Mouse (Mus musculus) A20 (cell line): ENCODE measurements around the gene Rpp30.

Experiments
- DNase-seq: peaks from one replicate; pipeline ENCODE4 v3.0.0-alpha.2; 2011; ENCODE audit warnings: low read depth, low spot score

The Rpp30 gene

DNA sequence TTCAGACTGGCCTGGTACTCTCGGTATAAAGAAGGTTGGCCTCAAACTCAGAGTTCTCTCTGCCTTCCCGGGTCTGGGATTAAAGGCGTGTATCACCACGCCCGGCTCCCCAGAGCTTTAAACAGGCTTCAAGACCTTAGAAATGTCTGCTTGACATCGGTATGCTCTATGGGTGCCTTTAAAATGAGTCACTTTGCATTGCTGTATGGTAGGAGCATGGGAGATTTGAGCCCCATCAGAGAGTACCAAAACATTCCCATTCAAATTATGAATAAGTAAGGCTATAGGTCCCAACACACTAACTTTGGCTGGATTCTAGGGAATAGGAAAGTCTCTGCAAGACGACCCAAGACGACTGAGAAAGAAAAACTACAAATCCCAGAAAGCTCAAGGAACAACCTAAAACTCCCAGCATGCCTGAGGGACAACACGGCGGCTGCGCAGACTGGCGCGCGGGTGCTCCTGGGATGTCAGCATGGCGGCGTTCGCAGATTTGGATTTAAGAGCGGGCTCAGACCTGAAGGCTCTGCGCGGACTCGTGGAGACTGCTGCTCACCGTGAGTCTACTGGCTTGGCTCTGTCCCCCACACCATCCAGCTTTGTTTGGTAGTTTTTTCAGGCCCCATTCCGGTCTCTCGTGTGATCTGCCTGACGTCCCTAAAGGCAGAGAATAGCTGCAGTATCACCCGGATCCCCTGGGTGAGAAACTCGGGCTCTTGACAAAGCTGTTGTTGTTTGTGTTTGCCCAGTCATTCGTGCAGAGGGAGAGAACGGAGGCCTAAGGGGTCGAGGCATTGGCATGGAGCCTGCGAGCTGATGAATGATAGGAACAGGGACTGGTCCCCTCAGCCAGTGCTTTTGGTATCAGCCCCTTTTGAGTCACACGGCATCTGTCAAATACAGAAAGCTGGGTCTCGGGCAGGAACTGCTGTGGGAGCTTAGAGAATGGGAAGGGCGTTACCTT is at the start of gene Rpp30:
Gene Rpp30, plus strand, starts transcription at position 455 of the 964 bp plus-strand sequence.
- DNase-seq = peak; percentile 89

DNA sequence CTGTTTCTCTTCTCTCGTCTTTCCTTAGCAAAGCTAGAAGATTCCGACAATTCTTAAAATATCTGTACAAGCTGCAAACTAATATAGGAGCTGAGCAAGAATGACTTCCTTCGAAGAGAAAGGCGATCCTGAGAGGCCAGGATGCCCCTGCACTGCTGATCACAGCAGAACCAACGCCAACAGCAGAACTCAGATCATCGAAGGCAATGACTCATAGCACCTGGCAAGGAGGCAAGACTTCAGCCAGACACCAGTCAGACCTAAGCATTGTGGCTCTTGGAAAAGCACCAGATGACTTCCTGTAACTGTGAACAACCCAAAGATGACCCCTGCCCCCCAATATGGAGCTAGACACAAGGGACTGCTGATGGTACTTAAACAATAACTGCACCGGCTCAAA is 37.5 kb upstream of the Rpp30 start:
- no peak for DNase-seq

DNA sequence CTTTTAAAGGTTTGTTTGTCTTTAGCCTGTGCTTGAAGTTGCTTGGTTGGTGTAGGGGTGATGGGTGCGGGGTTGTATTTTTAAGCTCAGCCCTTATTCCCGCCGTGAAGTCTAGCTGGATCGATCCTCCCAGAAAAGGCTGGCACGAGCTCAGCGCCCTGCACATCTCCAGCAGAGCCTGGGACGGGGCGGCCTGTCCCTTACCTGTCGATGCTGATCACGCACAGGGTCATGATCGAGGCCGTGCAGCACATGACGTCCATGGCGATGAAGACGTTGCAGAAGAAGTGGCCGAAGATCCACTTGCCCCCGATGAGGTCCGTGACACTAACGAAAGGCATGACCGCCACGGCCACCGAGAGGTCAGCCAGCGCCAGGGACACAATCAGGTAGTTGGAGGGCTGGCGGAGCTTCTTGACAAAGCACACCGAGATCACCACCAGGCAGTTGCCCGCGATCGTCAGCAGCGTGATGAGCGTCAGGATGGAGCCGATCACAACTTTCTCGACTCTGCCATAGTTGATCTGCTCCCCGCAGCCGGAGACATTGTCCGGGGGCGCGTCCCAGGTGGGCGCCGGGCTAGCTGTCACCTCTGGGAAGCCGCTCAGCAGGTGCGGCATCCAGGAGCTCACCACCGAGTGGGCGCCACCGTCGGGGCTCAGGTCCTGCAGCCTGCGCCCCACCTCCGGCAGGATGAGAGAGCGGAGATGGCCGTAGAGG is 26.9 kb upstream of the Rpp30 start:
- DNase-seq = no peak

DNA sequence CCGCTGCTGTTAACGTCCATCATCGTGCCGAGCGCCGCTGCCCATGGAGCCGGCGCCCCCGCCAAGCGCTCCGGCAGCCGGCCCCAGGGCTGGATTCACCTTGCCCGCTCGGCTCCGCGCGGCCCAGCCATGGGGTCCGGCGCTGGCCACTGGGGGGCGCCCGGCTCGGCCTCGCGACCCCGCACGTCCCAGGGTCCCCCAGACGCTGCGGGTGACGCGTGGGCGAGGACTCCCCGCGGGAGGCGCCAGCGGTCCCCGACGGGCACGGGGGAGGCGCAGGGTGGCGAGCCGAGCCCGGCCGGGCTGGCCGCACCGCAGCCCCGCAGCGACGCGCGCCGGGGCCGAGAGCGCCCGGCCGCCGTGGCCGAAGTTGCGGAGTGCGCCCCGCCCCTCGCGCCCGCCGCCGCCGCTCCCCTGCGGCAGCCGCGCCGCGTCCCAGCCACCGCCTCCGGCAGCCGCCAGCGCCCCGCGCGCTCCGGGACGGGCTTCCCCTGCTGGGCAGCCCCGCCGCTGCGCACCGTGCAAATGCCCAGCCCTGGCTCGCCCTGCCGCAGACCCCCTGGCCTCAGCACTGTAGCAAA is 26.2 kb upstream of the Rpp30 start, which contains the start of gene Htr7:
Gene Htr7, minus strand, starts transcription at position 277 of the 581 bp plus-strand sequence.
- no peak for DNase-seq

DNA sequence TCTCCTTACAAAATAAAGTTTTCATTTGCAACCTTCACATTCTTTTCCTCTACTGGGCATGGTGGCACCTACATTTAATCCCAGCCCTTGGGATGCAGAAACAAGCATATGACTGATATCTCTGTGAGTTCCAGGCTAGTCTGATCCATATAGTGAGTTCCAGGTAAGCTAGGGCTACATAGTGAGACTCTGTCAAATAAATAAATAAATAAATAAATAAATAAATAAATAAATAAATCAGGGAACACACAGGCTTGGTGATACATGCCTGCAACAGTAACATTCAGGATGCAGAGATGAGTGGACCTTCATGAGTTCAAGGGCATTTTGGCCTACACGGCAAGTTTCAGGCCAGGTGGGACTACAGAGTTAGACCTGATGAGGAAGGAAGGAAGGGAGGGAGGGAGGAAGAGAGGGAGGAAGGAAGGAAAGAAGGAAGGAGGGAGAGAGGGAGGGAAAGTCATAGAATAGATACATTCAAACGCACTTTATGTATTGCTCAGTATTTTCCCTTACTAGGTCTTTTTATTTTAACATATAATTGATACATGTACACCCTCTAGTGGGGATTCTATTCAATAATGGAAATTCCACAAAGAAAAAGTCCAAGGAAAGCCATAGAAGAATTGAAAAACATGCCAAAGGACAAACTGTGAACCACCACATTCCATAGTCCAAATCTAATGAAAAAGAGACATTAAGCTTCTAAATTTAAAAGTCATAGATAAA is 20.6 kb upstream of the Rpp30 start:
- DNase-seq = no peak

DNA sequence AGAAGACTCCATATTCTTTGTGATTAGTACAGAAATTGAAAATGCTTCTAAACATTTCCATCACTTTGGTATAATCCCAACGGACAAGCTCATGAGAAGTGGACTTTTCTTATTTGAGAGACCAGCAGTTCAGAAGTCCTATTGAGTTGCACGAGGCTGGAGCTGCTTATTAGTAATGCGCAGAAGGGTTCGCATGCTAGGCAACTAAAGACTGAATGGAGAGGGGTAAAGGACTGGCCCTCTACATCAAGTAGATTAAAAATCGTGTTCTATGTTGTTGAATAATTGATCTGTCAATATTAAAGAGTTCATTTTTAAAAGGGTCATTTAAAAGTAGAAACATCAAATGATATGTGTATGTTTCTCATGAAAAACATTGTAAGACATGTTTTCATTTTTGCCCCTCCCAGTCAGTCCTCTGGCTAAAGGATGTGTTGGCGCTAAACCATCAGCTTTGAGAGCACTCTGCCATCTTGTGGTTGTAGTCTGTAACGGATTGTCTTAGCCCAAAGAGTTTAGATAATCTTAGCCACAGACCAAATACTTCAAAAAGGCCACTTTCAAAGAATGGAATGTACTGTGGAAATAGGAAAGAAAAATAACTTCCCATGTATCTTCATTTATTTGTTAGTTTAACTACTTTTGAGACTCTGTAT is 782 bp upstream of the Rpp30 start:
- peak; percentile 75 for DNase-seq

DNA sequence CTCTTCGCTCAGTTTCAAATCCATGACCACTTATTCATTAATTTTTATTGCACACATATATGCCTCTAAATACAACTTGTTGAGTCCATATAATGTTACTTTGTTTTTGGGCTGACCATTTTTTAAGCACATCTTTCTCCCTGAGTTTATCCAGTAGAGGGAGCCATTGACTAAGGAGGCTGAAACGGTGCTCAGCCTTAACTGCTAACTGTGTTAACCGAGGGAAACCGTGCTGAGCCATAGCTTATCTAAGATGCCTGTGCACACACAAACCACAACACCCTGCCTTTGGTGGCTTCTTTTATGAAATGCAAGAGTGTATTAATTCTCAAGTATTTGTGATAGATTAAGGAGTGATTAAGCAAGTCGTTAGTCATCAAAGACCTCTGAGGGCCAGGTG is 7.3 kb downstream of the Rpp30 start:
- peak; percentile 36 for DNase-seq

DNA sequence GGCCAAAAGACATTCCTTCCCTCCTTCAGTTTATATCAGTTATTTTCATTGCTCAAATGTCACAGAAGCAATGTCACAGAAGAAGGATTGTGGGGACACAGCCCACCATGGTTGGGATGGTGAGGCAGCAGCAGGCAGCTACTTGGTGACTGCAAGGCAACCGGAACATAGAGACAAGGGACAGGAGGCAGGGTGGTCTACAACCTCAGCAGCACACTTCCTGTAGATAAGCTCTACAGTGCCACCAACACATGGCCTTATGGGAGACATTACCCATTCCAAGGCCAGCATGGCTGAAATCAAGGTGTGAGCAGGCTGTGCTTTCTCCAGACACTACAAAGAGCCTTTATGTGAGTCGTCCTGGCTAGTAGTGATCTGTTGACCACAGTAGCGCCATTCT is 13.7 kb downstream of the Rpp30 start:
- no peak for DNase-seq

DNA sequence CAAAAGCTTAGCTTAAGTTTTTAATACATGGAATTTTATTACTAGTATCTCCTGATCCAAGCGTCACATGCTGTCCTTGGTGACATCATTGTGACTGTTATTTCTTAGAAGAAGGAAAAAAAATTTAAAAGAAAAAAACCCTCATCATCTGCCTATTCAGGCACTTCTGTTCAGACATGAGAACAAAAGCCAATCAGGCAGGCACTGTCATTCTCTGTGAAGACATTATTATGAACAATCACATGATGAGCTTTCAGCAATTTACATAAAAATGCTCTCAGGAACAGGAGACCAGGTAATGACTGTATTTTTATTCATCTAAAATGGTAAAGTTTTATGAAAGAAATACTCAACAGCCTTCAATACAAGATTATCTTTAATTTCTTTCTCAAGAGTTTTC is 14.7 kb downstream of the Rpp30 start:
- no peak for DNase-seq

DNA sequence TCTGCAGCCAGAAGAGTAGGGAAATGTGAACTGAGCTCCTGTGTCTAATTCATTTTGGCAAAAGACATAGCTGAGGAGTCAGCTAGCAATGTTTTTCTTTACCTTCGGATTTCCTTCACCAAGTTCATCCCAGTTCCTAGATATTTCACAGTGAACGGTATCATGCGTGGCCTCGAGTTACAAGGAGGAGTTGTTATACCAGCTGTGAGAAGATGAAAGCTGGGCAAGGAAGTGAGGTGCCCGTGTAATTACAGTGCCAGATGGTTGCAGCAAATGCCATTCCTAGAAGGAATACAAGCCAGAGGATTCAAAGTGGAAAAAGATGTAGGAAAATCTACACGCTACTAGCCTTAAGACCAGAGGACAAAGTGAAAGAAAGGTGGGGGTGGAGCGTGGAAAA is 15.4 kb downstream of the Rpp30 start:
- no peak for DNase-seq

DNA sequence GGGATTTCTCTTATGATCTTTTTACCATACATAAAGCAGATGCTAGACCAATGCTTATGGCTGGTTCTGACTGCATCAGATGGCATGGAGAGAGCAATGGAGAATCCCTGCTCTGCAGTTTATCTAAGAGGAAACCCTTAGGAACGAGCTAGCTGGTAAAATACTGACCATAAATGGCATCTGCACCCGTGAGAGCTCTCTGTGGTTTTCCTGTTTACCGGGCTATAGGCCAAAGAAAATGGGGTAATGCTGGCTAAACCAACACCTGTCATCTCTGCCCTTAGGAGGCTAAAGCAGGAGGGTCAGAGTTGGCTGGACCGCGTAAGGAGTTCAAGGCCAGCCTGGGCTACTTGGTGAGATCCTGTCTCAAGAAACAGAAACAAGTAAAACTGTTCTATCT is 20.4 kb downstream of the Rpp30 start:
- DNase-seq = no peak

DNA sequence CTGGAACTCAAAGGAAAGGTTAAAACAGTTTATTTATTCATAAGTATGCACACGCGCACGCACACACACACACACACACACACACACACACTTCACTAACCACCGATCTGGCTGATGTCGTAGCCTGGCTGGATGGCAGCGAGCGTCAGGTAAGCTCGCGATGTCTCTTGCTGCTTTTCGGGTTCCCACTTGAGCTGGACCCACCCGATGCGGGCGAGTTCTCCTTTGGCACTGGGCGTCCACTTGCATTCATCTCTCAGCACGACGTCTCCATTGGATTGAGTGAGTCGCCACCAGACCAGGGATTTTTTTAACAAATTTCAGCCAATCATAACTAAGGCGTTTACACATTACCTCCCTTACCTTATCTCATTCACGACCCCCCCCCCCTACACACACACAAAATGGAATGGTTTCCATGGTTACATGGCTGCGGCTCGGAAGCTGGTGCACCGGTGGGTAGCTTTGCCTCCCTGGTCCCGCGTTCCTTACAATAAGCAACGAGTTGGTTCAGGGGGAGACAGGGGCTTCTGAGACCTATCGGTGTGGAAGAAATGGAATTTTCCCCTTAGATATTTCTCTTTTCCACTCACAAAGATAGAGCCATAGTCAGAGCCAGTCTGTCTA is 25.9 kb downstream of the Rpp30 start:
- no peak for DNase-seq

DNA sequence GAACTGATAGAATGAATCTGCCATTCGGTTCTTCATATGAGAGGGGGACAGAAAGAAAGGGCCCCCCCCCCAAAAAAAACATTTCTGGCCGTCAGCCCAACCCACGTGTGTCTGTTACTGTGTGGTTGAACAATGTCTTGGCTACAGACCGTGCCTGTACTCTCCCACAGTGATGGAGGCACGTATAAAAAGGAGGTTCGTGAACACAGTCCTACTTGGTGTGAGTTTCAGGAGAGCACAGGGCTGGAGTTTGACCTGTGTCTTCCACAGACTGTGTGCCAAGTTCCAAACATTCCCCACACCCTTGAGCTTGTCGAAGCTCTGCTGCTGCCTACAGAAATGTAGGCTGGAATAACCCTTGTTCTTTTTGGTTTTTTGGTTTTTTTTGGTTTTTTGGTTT is 26.9 kb downstream of the Rpp30 start:
- no peak for DNase-seq

DNA sequence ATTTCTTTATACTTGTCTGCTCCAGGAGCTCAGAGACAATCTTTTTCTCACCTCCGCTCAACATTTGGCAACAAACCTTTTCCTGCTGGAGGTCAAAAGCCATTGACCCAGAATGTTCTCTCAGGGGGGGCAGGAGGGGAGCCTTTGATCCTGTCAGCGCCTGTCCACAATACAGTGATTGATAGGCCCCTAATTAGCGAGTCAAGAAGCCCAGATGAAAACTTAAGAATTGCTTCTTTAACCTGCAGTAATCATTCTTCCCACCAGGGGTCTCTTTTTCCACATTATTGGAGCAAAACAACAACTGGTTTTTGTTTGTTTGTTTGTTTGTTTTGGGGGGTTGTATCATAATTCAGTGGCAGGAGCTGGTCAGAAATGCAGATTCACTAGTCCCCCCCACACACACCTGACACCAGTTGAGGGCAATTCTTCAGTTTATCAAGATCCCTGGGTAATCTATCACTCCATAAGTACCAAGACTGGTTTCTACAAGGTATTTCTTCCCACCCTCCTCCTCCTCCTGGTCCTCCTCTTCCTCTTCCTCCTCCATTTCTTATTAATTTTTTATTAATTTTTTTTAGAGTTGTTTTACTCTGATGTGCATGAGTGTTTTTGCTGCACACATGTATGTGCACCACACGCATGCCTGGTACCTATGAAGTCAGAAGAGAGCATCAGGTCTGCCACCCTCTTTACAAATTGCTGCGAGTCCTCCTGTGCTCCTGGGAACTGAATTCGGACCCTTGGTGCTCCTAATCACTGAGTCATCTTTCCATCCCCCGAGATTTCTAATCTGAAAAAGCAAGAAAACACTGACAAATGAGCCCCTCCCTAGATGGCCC is 27.8 kb downstream of the Rpp30 start:
- DNase-seq = peak; percentile 61

DNA sequence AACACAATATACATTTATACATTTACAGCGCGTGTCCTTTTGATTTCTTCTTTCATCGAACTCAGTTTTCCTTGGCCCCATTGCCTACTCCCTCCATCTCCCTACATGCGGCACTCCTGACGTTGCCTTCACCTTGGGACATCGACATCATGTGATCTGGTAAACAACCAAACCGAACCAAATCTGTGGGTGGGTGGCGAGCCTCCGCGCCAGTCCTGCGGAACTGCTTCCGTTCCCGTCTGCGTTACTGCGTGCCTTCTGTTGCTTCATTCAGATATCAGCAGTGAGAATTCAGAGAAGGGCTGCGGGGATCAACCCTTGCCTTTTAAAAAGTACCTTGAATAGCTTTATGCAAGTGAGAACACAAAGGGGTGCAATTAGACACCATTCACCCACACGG is 28.5 kb downstream of the Rpp30 start:
- peak; percentile 12 for DNase-seq

DNA sequence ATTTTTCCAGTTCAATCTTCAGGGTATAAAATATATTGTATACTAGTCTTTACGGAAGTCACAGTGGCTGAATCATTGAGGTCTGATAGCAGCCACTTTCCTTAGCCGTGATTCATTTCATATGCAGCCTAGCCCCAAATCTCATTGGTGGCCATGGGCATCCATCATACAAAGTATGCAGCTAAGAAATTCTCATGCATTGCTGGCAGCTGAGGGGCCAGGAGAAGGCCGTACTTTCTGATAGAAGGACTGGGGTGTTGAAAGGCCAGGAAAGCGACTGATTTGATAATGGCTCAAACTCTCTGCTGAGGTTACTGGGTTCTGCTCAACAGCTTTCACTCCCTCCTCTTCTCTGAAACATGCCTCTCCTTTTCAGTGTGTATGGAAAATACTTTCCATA is 32.7 kb downstream of the Rpp30 start:
- DNase-seq = no peak

DNA sequence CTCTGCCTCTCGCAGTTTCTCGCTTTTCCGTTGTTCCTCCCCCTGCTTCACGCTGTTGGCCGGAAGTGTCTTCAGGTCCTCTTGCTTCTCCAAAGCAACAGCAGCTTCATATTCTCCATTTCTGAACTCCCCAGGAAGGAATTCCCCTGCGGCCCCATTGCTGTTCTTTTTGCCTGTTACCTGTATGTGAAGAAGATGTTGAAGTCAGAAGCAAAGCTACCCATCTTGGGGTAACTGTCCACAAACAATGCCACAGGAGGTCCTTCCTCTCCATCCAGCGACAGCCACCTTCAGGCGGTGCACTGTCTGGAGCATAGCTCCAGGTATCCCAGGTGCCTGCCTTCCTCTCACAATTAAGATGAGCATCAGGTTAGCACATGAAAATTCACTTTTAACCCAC is 35.7 kb downstream of the Rpp30 start:
- DNase-seq = no peak

DNA sequence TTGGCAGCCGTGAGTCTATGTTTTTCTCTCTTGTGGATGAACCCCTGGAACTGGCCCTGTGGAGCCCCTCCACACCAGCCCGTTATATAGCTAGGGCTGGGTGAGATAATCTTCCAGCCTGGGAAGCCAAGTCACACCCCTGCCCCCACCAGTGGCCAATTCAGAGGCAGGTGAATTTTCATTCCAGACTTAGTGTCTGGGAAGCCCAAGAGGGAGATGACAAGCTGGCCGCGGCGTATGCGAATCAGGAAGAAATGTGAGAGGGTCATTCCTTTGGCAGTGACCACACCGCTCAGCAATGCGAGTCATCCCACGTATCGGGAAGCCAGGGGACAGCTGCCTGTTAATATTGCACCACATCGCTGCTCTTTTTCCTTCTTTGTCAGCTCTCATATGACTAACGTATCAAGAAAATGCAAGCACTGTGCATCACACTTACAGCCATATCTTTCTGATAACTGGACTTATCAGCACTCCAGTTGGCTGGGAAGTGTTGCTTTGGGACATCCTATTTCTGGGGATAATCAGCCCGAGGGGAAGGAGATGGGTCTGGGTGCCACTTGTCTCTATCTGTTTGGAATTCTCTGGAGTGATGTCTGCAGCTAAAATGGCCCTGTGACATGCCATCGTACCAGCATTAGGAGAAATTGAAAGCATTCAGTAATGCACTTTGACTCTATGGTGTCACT is 36.4 kb downstream of the Rpp30 start, which contains the start of gene Ankrd1:
Gene Ankrd1, minus strand, starts transcription at position 317 of the 689 bp plus-strand sequence.
- DNase-seq = no peak

DNA sequence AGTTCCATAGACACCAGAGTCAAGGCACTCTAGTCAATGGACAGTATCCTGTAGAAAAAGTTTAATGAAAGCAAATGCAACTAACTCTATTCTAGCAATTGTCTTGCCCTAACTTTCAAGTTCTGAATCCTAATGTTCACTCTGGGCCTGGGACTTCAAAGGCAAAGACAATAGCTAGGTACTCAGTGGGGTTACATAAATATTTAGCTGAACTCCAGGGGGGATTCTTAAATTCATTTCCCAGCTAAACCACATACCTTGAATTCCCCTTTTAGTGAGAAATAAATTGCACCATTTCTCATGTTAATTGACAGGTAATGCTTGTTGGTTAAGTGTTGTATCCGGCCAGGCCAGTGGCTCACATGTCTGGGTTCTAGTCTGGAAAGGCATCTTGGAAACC is 40.7 kb downstream of the Rpp30 start:
- no peak for DNase-seq
